Mouse (Mus musculus) common myeloid progenitor, adult 5-6 weeks (primary cell): ENCODE results near the gene Krtap13-1. TPM values are rescaled to one million over a fixed set of nuclear protein-coding genes. Genes with fewer than 3 reads are reported as not detected.

Experiments
- total RNA-seq: library from RNA; stranded (forward); fragments of 200-1000, 187-1606 nt; gene quantifications from 2 replicates; pipeline ENCODE4 v1.2.3, GENCODE M21; 2017

Gene Krtap13-1
- total RNA-seq, 1 experiment from 2014 or later, result not detected

Other genes with a start within 250 kb of the Krtap13-1 start
- gene Cldn17, start 221.9 kb upstream of the Krtap13-1 start, total RNA-seq, result not detected in 2 replicates
- gene Cldn8, start 165.7 kb upstream of the Krtap13-1 start, total RNA-seq, result not detected in 2 replicates
- gene Krtap24-1, start 116.6 kb upstream of the Krtap13-1 start, total RNA-seq, result not detected in 2 replicates
- not detected in 2 replicates for gene 2310079G19Rik, start 101.2 kb upstream of the Krtap13-1 start, total RNA-seq
- not detected in 2 replicates for gene Krtap26-1, start 81.1 kb upstream of the Krtap13-1 start, total RNA-seq
- not detected in 2 replicates for gene Krtap27-1, start 57.2 kb upstream of the Krtap13-1 start, total RNA-seq
- gene 2310061N02Rik, start 20.9 kb upstream of the Krtap13-1 start, total RNA-seq, result not detected in 2 replicates
- not detected in 2 replicates for gene Krtap13, start 22.8 kb downstream of the Krtap13-1 start, total RNA-seq
- not detected in 2 replicates for gene 2310034C09Rik, start 30.0 kb downstream of the Krtap13-1 start, total RNA-seq
- not detected in 2 replicates for gene 2310057N15Rik, start 45.3 kb downstream of the Krtap13-1 start, total RNA-seq
- gene Gm5965, start 49.0 kb downstream of the Krtap13-1 start, total RNA-seq, result not detected in 2 replicates
- not detected in 2 replicates for gene Gm20741, start 83.4 kb downstream of the Krtap13-1 start, total RNA-seq
- not detected in 2 replicates for gene Krtap15, start 91.4 kb downstream of the Krtap13-1 start, total RNA-seq
- not detected in 2 replicates for gene Krtap14, start 97.3 kb downstream of the Krtap13-1 start, total RNA-seq
- not detected in 2 replicates for gene Krtap19-1, start 140.5 kb downstream of the Krtap13-1 start, total RNA-seq
- gene Krtap19-2, start 145.4 kb downstream of the Krtap13-1 start, total RNA-seq, result not detected in 2 replicates
- gene Krtap19-3, start 149.2 kb downstream of the Krtap13-1 start, total RNA-seq, result not detected in 2 replicates
- gene Krtap19-4, start 156.2 kb downstream of the Krtap13-1 start, total RNA-seq, result not detected in 2 replicates
- gene Krtap19-5, start 167.6 kb downstream of the Krtap13-1 start, total RNA-seq, result not detected in 2 replicates
- gene Krtap19-9b, start 203.4 kb downstream of the Krtap13-1 start, total RNA-seq, result not detected in 2 replicates
- gene Krtap16-3, start 234.0 kb downstream of the Krtap13-1 start, total RNA-seq, result not detected in 2 replicates